Comparison of ENCODE assay signal across 10 mouse cellular contexts in genomic region chr5:137076191-137076930, GRCm38 (mm10). TPM values are rescaled to one million over a fixed set of nuclear protein-coding genes. Genes with fewer than 3 reads are reported as not detected.
A peak's percentile ranks its signal among the peaks of the same experiment; 100 is the strongest.
DNase-seq lines count a peak whose midpoint lies in the region; ATAC-seq and TF ChIP-seq lines count a peak whose summit lies in the region.
"Had no signal": no experiment of that assay in that cellular context is flagged by ENCODE, and none has a peak within 500 bp of the region (broad histone marks: within the 10 kb centered on the region; RNA-seq: fewer than 3 reads in every experiment).

No protein-coding gene starts in this region.

- WGBS in kidney, embryonic 15.5 days, result 40% methylated on average over 12 of the region's 12 CpGs

- H3K36me3 ChIP-seq in ES-E14 (ENCODE audit: control insufficient read depth, insufficient read depth, low read length, poor library complexity, severe bottlenecking), result no peaks in the 10 kb centered on the region
- H3K36me3 ChIP-seq in kidney, embryonic 15.5 days, result no peaks in the 10 kb centered on the region
- H3K36me3 ChIP-seq: neural tube, embryonic 13.5 days had no signal

- peaks cover 7 to 46% of the 10 kb centered on the region in 2 experiments; a peak in 3 of 4 replicates for H3K4me1 ChIP-seq in ES-E14 (ENCODE audit: control insufficient read depth in 2 of 2, insufficient read depth in 2 of 2, low read length in 2 of 2, poor library complexity in 1 of 2)
- peaks cover 57% of the 10 kb centered on the region for H3K4me1 ChIP-seq in kidney, embryonic 15.5 days

- H3K9me3 ChIP-seq in ES-E14 (ENCODE audit: control insufficient read depth, insufficient read depth, low read depth, low read length), result no peaks in the 10 kb centered on the region
- H3K9me3 ChIP-seq in kidney, embryonic 15.5 days (replicated peaks), result no peaks in the 10 kb centered on the region
- H3K9me3 ChIP-seq: neural tube, embryonic 13.5 days had no signal

- H3K9ac ChIP-seq in ES-E14 (ENCODE audit: insufficient read depth, low read depth, low read length, poor library complexity, severe bottlenecking), result no peak overlapping the region; the same call in 1 of the 2 replicates
- H3K9ac ChIP-seq in kidney, embryonic 15.5 days, result no peak overlapping the region
- H3K9ac ChIP-seq: neural tube, embryonic 13.5 days had no signal

- DNase-seq in adrenal gland, postnatal 10 days, result peak; percentile 24
- no peak for DNase-seq in adrenal gland, adult 18-20 months (ENCODE audit: low spot score in 2 of 2)
- DNase-seq in ES-E14 (ENCODE audit: low read depth, low spot score), result no peak
- peak; percentile 80 for DNase-seq in gastrocnemius, postnatal 25 days
- DNase-seq in retina, embryonic 14.5 days (ENCODE audit: low spot score), result no peak
- no peak for DNase-seq in right cerebral cortex, adult 18-20 months

- in situ Hi-C loops in ES-E14 (cut with MboI; ENCODE audit: low sequenced_read_pairs in 2 of 2, unreplicated experiment in 2 of 2), result no loop called here

- H3K27me3 ChIP-seq in kidney, embryonic 15.5 days, result no peaks in the 10 kb centered on the region
- H3K27me3 ChIP-seq: neural tube, embryonic 13.5 days had no signal

- no peak overlapping the region for H3K4me2 ChIP-seq in kidney, embryonic 15.5 days
- H3K4me2 ChIP-seq: neural tube, embryonic 13.5 days had no signal

- no peak overlapping the region for H3K4me3 ChIP-seq in ES-E14 (ENCODE audit: insufficient read depth in 1 of 2, low read depth in 1 of 2, low read length in 2 of 2, poor library complexity in 1 of 2, severe bottlenecking in 1 of 2)
- no peak overlapping the region for H3K4me3 ChIP-seq in kidney, embryonic 15.5 days (replicated peaks)
- H3K4me3 ChIP-seq: erythroblast, embryonic 14.5 days; neural tube, embryonic 13.5 days had no signal

- H3K27ac ChIP-seq in ES-E14 (ENCODE audit: insufficient read depth, low read depth, low read length, poor library complexity, severe bottlenecking), result 0 out of 2 replicates have a peak overlapping the region, but pooled peaks have one; percentile 33
- H3K27ac ChIP-seq in kidney, embryonic 15.5 days, result peak overlapping the region; percentile 58
- H3K27ac ChIP-seq: neural tube, embryonic 13.5 days had no signal

- no peak for ATAC-seq in kidney, embryonic 15.5 days (replicated peaks; ENCODE audit: low FRiP score)
- ATAC-seq in monocyte, adult 5-6 weeks (replicated peaks; ENCODE audit: insufficient number of reproducible peaks, low FRiP score, low TSS enrichment, poor library complexity, severe bottlenecking), result peak; percentile 85

TF ChIP-seq in ES-E14, 5 proteins besides CTCF, POLR2A, EP300 and RAD21:
- TF ChIP-seq MAFK (IDR thresholded peaks at IDR 0.05; ENCODE audit: insufficient read depth, low read depth, low read length) (no peak), HCFC1 (IDR thresholded peaks at IDR 0.05; ENCODE audit: borderline replicate concordance, insufficient read depth, low read length) (no peak), ZC3H11A (IDR thresholded peaks at IDR 0.05; ENCODE audit: borderline replicate concordance, low read depth, low read length) (no peak), ZNF384 (IDR thresholded peaks at IDR 0.05; ENCODE audit: low read depth, low read length) (no peak), CHD2 (IDR thresholded peaks at IDR 0.05; ENCODE audit: low read depth, low read length) (no peak)
TF ChIP-seq in ES-E14: peak in this region for 0.

RNA-seq across cellular contexts. Expression of gene Serpine1, which starts 4.3 kb away (rescaled TPM):
- total RNA-seq in adrenal gland, postnatal 10 days (2021), result 1 to 10 TPM; 1.4 to 4.6 TPM
- total RNA-seq in adrenal gland, adult 18-20 months (2021), result 10 to 100 TPM in 1 of 2 experiments, 1 to 10 TPM in 1; 3.3 to 17.1 TPM
- 91.8 and 166 TPM in 2 replicates for total RNA-seq in ES-E14 (2012; rRNA removed)
- 1 to 10 TPM; 1.3 to 4.9 TPM for total RNA-seq in gastrocnemius, postnatal 25 days (2021)
- 0.45 and 0.48 TPM in 2 replicates for polyA plus RNA-seq in kidney, embryonic 15.5 days (2015; fragmentation: Nextera tagmentation; extraction: Ambion mirVana)
- not detected in 3 replicates for total RNA-seq in monocyte, adult 5-6 weeks (2017)
- polyA plus RNA-seq: erythroblast, embryonic 14.5 days had no signal

RNA-seq across cellular contexts. Expression of gene Ap1s1, which starts 30.4 kb away (rescaled TPM):
- total RNA-seq in adrenal gland, postnatal 10 days (2021), result 100 to 1,000 TPM; 105 to 106 TPM
- 10 to 100 TPM; 90.6 to 96.8 TPM for total RNA-seq in adrenal gland, adult 18-20 months (2021)
- total RNA-seq in ES-E14 (2012; rRNA removed), result 76.4 and 112 TPM in 2 replicates
- 10 to 100 TPM; 13.5 to 23.4 TPM for total RNA-seq in gastrocnemius, postnatal 25 days (2021)
- 181 and 194 TPM in 2 replicates for polyA plus RNA-seq in kidney, embryonic 15.5 days (2015; fragmentation: Nextera tagmentation; extraction: Ambion mirVana)
- total RNA-seq in monocyte, adult 5-6 weeks (2017), result 11.6 to 30.8 TPM (median 18.7 TPM) in 3 replicates

RNA-seq across cellular contexts. Expression of gene Trim56, which starts 39.6 kb away (rescaled TPM):
- 10 to 100 TPM; 26.5 to 32.5 TPM for total RNA-seq in adrenal gland, postnatal 10 days (2021)
- total RNA-seq in adrenal gland, adult 18-20 months (2021), result 10 to 100 TPM; 39.1 to 42.2 TPM
- 5.3 and 7.2 TPM in 2 replicates for total RNA-seq in ES-E14 (2012; rRNA removed)
- 1 to 10 TPM; 7.4 TPM for total RNA-seq in gastrocnemius, postnatal 25 days (2021)
- polyA plus RNA-seq in kidney, embryonic 15.5 days (2015; fragmentation: Nextera tagmentation; extraction: Ambion mirVana), result 7.9 and 9.0 TPM in 2 replicates
- total RNA-seq in monocyte, adult 5-6 weeks (2017), result 36.1 to 76.1 TPM (median 37.9 TPM) in 3 replicates

RNA-seq across cellular contexts. Expression of gene Vgf, which starts 50.2 kb away (rescaled TPM):
- 10 to 100 TPM in 1 of 2 experiments, 1 to 10 TPM in 1; 9.9 to 13.7 TPM for total RNA-seq in adrenal gland, postnatal 10 days (2021)
- 10 to 100 TPM; 12.8 to 15.6 TPM for total RNA-seq in adrenal gland, adult 18-20 months (2021)
- total RNA-seq in ES-E14 (2012; rRNA removed), result 32.2 and 45.6 TPM in 2 replicates
- not detected for total RNA-seq in gastrocnemius, postnatal 25 days (2021)
- 0.10 and 0.55 TPM in 2 replicates for polyA plus RNA-seq in kidney, embryonic 15.5 days (2015; fragmentation: Nextera tagmentation; extraction: Ambion mirVana)
- not detected in 3 replicates for total RNA-seq in monocyte, adult 5-6 weeks (2017)

Comparison
In these comparisons a context has a peak if more than half of its experiments do, and no peak if none do; other contexts are left out.
1. DNase-seq: peak in adrenal gland, postnatal 10 days (single experiment) and gastrocnemius, postnatal 25 days (single experiment); none in adrenal gland, adult 18-20 months (0 of 2), ES-E14 (single experiment), retina, embryonic 14.5 days (single experiment) and right cerebral cortex, adult 18-20 months (single experiment).